Mouse (Mus musculus): ENCODE results near the gene Itgb3. TPM values are rescaled to one million over a fixed set of nuclear protein-coding genes. Genes with fewer than 3 reads are reported as not detected.

Itgb3 gene
- polyA plus RNA-seq, 1 experiment from 2014 or later = 0.98 TPM

DNA sequence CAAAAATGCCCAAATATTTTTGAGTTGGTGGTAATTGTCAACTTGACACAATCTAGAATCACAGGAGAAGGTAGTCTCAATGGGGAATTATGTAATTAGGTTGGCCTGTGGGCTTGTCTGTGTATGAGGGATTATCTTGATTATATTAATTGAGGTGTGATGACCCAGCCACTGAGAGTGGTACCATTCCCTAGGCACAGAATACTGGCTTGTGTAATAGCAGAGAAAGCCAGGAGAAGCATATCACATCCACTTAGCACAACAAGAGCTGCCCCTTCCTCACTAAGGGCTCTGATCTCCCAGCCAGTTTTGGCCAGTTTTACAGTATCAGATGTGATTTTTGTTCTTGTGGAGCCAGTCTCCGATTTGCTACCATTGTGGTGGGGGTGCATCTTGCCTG lies 18.2 kb upstream of the Itgb3 start:
- H3K27ac ChIP-seq (ENCODE audit: low read depth, low read length) = no peak overlapping the region
- H3K27me3 ChIP-seq (ENCODE audit: control insufficient read depth, insufficient read depth, low read length) = no peaks in the 10 kb centered on the region
- no peak for DNase-seq (ENCODE audit: low spot score)
- no peaks in the 10 kb centered on the region for H3K36me3 ChIP-seq (ENCODE audit: control insufficient read depth, insufficient read depth, low read length)
- no peaks in the 10 kb centered on the region for H3K9me3 ChIP-seq (ENCODE audit: control insufficient read depth, low read length)
- no peaks in the 10 kb centered on the region for H3K4me1 ChIP-seq (replicated peaks; ENCODE audit: control insufficient read depth, insufficient read depth, low read length)
- no peak overlapping the region for H3K4me3 ChIP-seq (ENCODE audit: low read depth, low read length)
- ATAC-seq (replicated peaks; ENCODE audit: low FRiP score) = no peak
- 71% methylated on average over 1 of the region's 1 CpGs for WGBS
- H3K9ac ChIP-seq (ENCODE audit: low read length) = no peak overlapping the region
- H3K4me2 ChIP-seq (ENCODE audit: low read depth, low read length, severe bottlenecking) = no peak overlapping the region

DNA sequence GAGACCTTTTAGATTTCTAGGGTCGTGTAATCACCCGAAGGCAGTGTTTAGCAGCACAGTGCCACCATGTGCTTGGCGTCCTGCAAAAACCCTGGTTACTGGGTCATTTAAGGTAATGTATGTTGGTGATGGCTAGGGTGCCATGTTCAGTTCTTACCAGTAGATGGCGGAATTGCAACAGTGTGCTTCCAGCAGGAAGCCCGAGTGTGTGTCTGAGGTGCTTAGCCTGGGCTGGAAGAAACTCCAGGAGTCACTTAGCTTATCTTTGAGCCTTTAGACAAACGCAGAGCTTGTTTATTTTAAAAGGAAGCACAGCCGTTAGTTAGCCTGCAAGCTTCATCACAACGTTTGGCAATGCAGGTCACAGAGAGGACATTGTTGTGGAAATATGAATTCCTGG lies 17.7 kb upstream of the Itgb3 start:
- no peak overlapping the region for H3K27ac ChIP-seq (ENCODE audit: low read depth, low read length)
- H3K4me2 ChIP-seq (ENCODE audit: low read depth, low read length, severe bottlenecking) = no peak overlapping the region
- H3K36me3 ChIP-seq (ENCODE audit: control insufficient read depth, insufficient read depth, low read length) = no peaks in the 10 kb centered on the region
- no peaks in the 10 kb centered on the region for H3K9me3 ChIP-seq (ENCODE audit: control insufficient read depth, low read length)
- no peaks in the 10 kb centered on the region for H3K27me3 ChIP-seq (ENCODE audit: control insufficient read depth, insufficient read depth, low read length)
- H3K4me1 ChIP-seq (replicated peaks; ENCODE audit: control insufficient read depth, insufficient read depth, low read length) = no peaks in the 10 kb centered on the region
- DNase-seq (ENCODE audit: low spot score) = peak; percentile 86
- ATAC-seq (replicated peaks; ENCODE audit: low FRiP score) = peak; percentile 60
- WGBS = 5% methylated on average over 8 of the region's 8 CpGs
- no peak overlapping the region for H3K9ac ChIP-seq (ENCODE audit: low read length)
- no peak overlapping the region for H3K4me3 ChIP-seq (ENCODE audit: low read depth, low read length)

DNA sequence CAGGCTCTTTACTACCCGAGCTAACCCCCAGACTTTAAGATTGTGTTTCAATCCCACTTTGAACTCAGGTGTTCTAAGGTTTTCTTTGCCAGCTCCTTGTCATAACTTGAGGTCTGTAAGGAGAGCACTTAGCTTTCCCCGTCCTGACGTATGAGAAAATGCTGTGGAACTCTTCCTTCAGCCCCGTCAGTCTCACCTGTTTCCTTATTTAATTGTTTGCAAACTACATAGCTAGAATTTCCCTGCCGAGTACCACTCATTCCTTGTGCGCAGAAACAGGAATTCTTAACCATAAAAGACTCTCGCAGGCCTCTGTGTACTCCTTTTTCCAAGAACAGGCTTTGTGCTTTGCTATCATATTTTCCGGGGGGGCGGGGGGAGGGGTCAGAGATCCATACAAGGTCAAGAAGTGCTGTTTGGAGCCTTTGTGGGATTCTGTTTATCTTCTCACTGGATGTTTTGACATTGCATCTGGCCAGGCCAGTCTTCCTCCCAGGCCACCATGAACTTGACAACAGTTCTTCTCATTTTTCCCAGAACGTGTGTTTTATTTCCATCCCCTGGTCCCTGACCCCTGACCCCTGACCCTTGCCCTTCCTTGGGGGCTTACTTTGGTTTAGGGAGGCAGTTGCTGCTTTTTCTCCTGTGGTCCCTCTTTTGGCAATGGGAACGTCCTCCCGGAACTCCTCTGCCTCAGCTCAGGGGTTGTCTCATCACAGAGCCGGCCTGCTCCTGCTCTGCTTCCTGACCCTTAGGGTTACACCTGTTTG lies 15.5 kb upstream of the Itgb3 start:
- WGBS = 78% methylated on average over 13 of the region's 13 CpGs
- DNase-seq (ENCODE audit: low spot score) (peak; percentile 39), ATAC-seq (replicated peaks; ENCODE audit: low FRiP score) (no peak)
- Histone ChIP-seq H3K4me3 (ENCODE audit: low read depth, low read length) (no peak overlapping the region), H3K9me3 (ENCODE audit: control insufficient read depth, low read length) (no peaks in the 10 kb centered on the region), H3K4me2 (ENCODE audit: low read depth, low read length, severe bottlenecking) (no peak overlapping the region), H3K27ac (ENCODE audit: low read depth, low read length) (no peak overlapping the region), H3K9ac (ENCODE audit: low read length) (no peak overlapping the region), H3K27me3 (ENCODE audit: control insufficient read depth, insufficient read depth, low read length) (no peaks in the 10 kb centered on the region), H3K36me3 (ENCODE audit: control insufficient read depth, insufficient read depth, low read length) (no peaks in the 10 kb centered on the region), H3K4me1 (replicated peaks; ENCODE audit: control insufficient read depth, insufficient read depth, low read length) (no peaks in the 10 kb centered on the region)

DNA sequence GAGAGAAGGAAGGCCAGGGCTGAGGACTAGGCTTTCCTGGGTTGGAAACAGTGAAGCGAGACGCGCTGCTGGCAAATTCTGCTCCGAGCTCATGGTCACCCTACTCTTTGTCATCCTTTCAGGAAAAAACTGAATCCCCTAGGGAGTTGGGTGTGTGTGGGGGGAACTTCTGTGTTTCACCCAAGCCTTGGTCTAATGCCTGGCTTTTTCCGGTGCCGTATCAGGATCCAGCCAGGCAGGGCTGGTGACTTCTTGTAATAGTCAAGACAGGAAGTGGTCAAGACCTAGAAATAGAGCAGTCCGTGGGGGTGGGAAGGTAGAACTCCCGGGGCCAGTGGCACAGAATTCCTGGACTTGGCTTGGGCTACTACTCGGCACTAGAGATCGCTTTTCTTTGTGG lies 11.4 kb upstream of the Itgb3 start:
- ATAC-seq (replicated peaks; ENCODE audit: low FRiP score) (no peak), DNase-seq (ENCODE audit: low spot score) (peak; percentile 42)
- H3K4me1 ChIP-seq (replicated peaks; ENCODE audit: control insufficient read depth, insufficient read depth, low read length) = no peaks in the 10 kb centered on the region
- H3K4me2 ChIP-seq (ENCODE audit: low read depth, low read length, severe bottlenecking) = no peak overlapping the region
- no peaks in the 10 kb centered on the region for H3K9me3 ChIP-seq (ENCODE audit: control insufficient read depth, low read length)
- H3K36me3 ChIP-seq (ENCODE audit: control insufficient read depth, insufficient read depth, low read length) = no peaks in the 10 kb centered on the region
- no peak overlapping the region for H3K9ac ChIP-seq (ENCODE audit: low read length)
- no peaks in the 10 kb centered on the region for H3K27me3 ChIP-seq (ENCODE audit: control insufficient read depth, insufficient read depth, low read length)
- 78% methylated on average over 10 of the region's 10 CpGs for WGBS
- H3K4me3 ChIP-seq (ENCODE audit: low read depth, low read length) = no peak overlapping the region
- no peak overlapping the region for H3K27ac ChIP-seq (ENCODE audit: low read depth, low read length)

DNA sequence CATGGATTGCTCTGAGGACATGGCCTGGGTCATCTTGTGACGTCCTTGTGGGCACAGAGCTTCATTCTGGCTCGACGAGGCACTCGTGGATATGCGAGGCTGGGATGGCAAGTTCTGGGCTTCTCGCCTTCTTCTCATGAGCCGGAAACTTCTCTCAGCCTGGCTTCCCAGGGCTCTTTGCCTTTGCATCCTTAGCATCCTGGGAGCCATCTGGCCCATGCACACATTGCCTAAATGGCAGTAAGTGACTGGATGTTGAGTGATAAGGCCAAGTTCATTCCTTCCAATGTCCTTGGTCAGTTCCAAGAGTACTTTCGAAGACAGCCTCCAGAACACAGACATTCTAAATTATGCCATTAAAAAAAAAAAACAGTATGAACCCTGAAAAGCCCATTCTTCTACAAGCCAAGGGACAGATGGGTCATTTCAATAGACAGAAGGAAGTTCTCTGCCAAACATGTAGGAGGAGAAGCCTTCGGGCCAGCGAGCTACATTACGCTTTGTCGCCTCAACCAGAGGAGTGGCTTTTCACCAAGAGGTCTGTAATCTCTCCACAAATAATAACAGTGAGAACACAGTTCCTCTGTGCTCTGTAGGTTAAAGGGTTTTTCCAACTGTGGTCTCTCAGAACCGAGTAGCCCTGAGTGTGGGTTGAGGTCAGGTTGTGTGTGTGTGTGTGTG lies 8.4 kb upstream of the Itgb3 start:
- no peaks in the 10 kb centered on the region for H3K27me3 ChIP-seq (ENCODE audit: control insufficient read depth, insufficient read depth, low read length)
- no peaks in the 10 kb centered on the region for H3K4me1 ChIP-seq (replicated peaks; ENCODE audit: control insufficient read depth, insufficient read depth, low read length)
- no peak overlapping the region for H3K4me2 ChIP-seq (ENCODE audit: low read depth, low read length, severe bottlenecking)
- no peak overlapping the region for H3K9ac ChIP-seq (ENCODE audit: low read length)
- DNase-seq (ENCODE audit: low spot score) (peak; percentile 41), ATAC-seq (replicated peaks; ENCODE audit: low FRiP score) (no peak)
- 89% methylated on average over 13 of the region's 13 CpGs for WGBS
- no peaks in the 10 kb centered on the region for H3K9me3 ChIP-seq (ENCODE audit: control insufficient read depth, low read length)
- H3K36me3 ChIP-seq (ENCODE audit: control insufficient read depth, insufficient read depth, low read length) = no peaks in the 10 kb centered on the region
- no peak overlapping the region for H3K4me3 ChIP-seq (ENCODE audit: low read depth, low read length)
- H3K27ac ChIP-seq (ENCODE audit: low read depth, low read length) = no peak overlapping the region

DNA sequence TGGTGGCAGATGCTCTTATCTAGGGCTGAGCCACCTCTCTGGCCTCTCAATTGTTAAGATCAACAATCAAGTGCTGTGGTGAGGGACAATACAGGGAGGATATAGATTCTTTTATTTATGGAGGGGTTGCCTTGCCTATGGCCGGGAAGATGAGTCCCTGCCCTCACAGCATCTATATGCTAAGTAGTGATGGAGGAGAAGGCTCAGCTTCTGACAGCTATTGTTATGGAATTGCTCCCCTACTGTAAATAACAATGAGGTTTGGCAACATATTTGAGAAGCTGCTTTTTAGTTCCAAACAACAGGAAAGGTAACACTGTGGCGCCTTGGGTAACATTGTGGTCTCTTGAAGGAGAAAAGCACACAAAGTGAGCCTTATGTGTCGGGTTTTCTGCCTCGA lies 7.1 kb upstream of the Itgb3 start:
- H3K27ac ChIP-seq (ENCODE audit: low read depth, low read length) = no peak overlapping the region
- DNase-seq (ENCODE audit: low spot score) = no peak
- WGBS = 54% methylated on average over 4 of the region's 4 CpGs
- no peak overlapping the region for H3K9ac ChIP-seq (ENCODE audit: low read length)
- H3K27me3 ChIP-seq (ENCODE audit: control insufficient read depth, insufficient read depth, low read length) = no peaks in the 10 kb centered on the region
- no peak for ATAC-seq (replicated peaks; ENCODE audit: low FRiP score)
- H3K36me3 ChIP-seq (ENCODE audit: control insufficient read depth, insufficient read depth, low read length) = no peaks in the 10 kb centered on the region
- no peaks in the 10 kb centered on the region for H3K9me3 ChIP-seq (ENCODE audit: control insufficient read depth, low read length)
- no peaks in the 10 kb centered on the region for H3K4me1 ChIP-seq (replicated peaks; ENCODE audit: control insufficient read depth, insufficient read depth, low read length)
- H3K4me2 ChIP-seq (ENCODE audit: low read depth, low read length, severe bottlenecking) = no peak overlapping the region
- H3K4me3 ChIP-seq (ENCODE audit: low read depth, low read length) = no peak overlapping the region

DNA sequence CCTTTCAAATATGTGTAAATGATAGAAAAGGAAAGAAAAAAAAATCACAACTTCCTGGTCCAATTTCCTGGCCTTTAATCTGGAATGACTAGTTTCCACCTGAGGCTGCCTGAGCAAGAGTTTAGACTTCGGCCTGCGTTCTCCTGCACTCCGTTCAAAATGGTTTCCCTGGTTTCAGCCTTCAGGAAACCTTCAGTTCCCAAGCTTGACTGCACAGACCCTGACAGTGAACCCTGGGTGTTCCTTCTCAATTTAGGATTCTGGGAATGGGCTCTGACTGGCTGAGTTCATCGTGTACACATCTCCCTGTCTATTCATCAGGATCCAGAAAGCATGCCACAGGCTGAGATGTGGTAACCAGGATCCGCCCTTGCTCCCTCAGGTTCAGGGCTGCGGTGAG lies 3.6 kb upstream of the Itgb3 start:
- Histone ChIP-seq H3K36me3 (ENCODE audit: control insufficient read depth, insufficient read depth, low read length) (no peaks in the 10 kb centered on the region), H3K9me3 (ENCODE audit: control insufficient read depth, low read length) (no peaks in the 10 kb centered on the region), H3K4me3 (ENCODE audit: low read depth, low read length) (no peak overlapping the region), H3K9ac (ENCODE audit: low read length) (no peak overlapping the region), H3K4me2 (ENCODE audit: low read depth, low read length, severe bottlenecking) (no peak overlapping the region), H3K27ac (ENCODE audit: low read depth, low read length) (no peak overlapping the region), H3K4me1 (replicated peaks; ENCODE audit: control insufficient read depth, insufficient read depth, low read length) (peaks cover 5% of the 10 kb centered on the region; the same call in 1 of the 2 replicates), H3K27me3 (ENCODE audit: control insufficient read depth, insufficient read depth, low read length) (peaks cover 12% of the 10 kb centered on the region)
- WGBS = 48% methylated on average over 6 of the region's 6 CpGs
- ATAC-seq (replicated peaks; ENCODE audit: low FRiP score) (no peak), DNase-seq (ENCODE audit: low spot score) (no peak)

DNA sequence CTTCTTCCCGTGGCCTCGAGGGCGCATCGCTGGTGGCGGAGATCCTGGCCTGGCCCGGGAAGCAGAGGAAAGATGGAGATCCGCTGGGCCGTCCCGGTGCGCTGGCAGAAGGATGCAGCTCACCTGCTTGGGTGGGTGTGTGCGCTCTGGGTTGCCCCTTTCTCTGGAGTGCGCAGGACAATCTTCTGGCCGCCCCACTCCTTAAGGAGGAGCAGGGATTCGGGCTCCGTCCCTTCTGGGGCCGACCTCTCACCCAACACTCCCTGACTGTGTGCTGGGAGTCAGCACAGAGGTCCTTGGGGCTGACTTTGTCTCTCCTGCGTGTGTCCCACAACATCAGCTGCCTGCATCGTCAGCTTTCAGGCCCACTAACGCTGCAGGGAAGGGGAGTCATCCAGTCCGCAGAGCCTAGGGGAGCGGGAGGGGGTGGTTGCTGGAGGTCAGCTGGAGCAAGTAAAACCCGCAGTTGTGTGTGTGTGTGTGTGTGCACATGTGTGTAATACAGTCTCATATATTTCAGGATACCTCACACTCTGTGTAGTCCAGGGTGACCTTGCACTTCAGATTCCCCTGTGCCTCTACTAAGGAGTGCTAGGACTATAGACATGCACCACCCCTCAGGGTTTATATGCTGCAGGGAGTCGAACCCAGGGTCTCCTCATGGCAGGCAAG lies 585 bp downstream of the Itgb3 start:
- peaks cover 5% of the 10 kb centered on the region; the same call in 1 of the 2 replicates for H3K4me1 ChIP-seq (replicated peaks; ENCODE audit: control insufficient read depth, insufficient read depth, low read length)
- under 1% methylated on average over 23 of the region's 23 CpGs for WGBS
- ATAC-seq (replicated peaks; ENCODE audit: low FRiP score) (peak; percentile 59), DNase-seq (ENCODE audit: low spot score) (peak; percentile 60)
- no peaks in the 10 kb centered on the region for H3K36me3 ChIP-seq (ENCODE audit: control insufficient read depth, insufficient read depth, low read length)
- peak overlapping the region; percentile 45 for H3K4me3 ChIP-seq (ENCODE audit: low read depth, low read length)
- no peaks in the 10 kb centered on the region for H3K9me3 ChIP-seq (ENCODE audit: control insufficient read depth, low read length)
- H3K27me3 ChIP-seq (ENCODE audit: control insufficient read depth, insufficient read depth, low read length) = peaks cover 16% of the 10 kb centered on the region
- H3K9ac ChIP-seq (ENCODE audit: low read length) = peak overlapping the region; percentile 44
- H3K4me2 ChIP-seq (ENCODE audit: low read depth, low read length, severe bottlenecking) = peak overlapping the region; percentile 68
- no peak overlapping the region for H3K27ac ChIP-seq (ENCODE audit: low read depth, low read length)
